ENCODE assay signal across 27 mouse cellular contexts in the genomic region with DNA sequence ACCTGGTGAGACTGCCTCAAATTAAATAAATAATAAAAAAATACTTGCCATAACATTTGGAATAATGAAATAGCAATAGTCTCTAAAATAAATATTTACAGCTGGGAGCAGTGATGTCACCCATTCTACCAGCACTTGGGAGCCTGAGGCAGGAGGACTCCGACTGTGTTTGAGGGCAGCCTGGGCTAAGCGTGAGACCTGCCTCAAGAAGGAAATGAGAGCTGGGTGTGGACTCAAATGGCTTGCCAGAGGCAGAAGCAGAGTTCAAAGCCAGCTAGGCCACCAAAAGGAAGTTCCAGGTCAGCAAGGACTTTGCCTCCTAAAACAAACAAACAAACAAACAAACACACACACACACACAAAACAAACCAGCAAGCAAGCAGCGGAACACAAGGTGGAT.
"Had no signal": no experiment of that assay in that cellular context is flagged by ENCODE, and none has a peak within 500 bp of the region (broad histone marks: within the 10 kb centered on the region; RNA-seq: fewer than 3 reads in every experiment).

No protein-coding gene starts in this region.

- ATAC-seq: forebrain, embryonic 13.5 days; forebrain, embryonic 14.5 days; forebrain, embryonic 15.5 days; forebrain, embryonic 16.5 days; forebrain, postnatal 0 days had no signal

- H3K9ac ChIP-seq: embryonic facial prominence, embryonic 12.5 days; embryonic facial prominence, embryonic 13.5 days; embryonic facial prominence, embryonic 15.5 days; forebrain, embryonic 12.5 days; forebrain, embryonic 13.5 days; forebrain, embryonic 15.5 days; forebrain, postnatal 0 days had no signal

- H3K4me3 ChIP-seq: embryonic facial prominence, embryonic 10.5 days; embryonic facial prominence, embryonic 12.5 days; embryonic facial prominence, embryonic 13.5 days; embryonic facial prominence, embryonic 15.5 days; erythroblast, embryonic 14.5 days; forebrain, embryonic 10.5 days; forebrain, embryonic 12.5 days; forebrain, embryonic 13.5 days; forebrain, embryonic 15.5 days; gastrocnemius, adult 2 months; heart, adult 2 months had no signal

- H3K27me3 ChIP-seq: embryonic facial prominence, embryonic 12.5 days; embryonic facial prominence, embryonic 13.5 days; embryonic facial prominence, embryonic 15.5 days; forebrain, embryonic 12.5 days; forebrain, embryonic 13.5 days; forebrain, embryonic 15.5 days had no signal

- H3K4me2 ChIP-seq: embryonic facial prominence, embryonic 12.5 days; embryonic facial prominence, embryonic 13.5 days; embryonic facial prominence, embryonic 15.5 days; forebrain, embryonic 12.5 days; forebrain, embryonic 13.5 days; forebrain, embryonic 15.5 days had no signal

- H3K4me1 ChIP-seq: forebrain, embryonic 15.5 days had no signal

- H3K27ac ChIP-seq: embryonic facial prominence, embryonic 10.5 days; embryonic facial prominence, embryonic 12.5 days; embryonic facial prominence, embryonic 15.5 days; forebrain, embryonic 10.5 days; forebrain, embryonic 12.5 days; forebrain, embryonic 13.5 days; forebrain, embryonic 15.5 days; gastrocnemius, adult 2 months; heart, adult 2 months had no signal

- H3K9me3 ChIP-seq: embryonic facial prominence, embryonic 12.5 days; embryonic facial prominence, embryonic 13.5 days; embryonic facial prominence, embryonic 15.5 days; forebrain, embryonic 13.5 days had no signal

- DNase-seq: cerebellum, adult 9-10 months; cerebellum, adult 9-11 months; cerebellum, postnatal 10 days; cerebellum, postnatal 14 days; cerebellum, postnatal 25 days; cerebellum, postnatal 36 days; embryo, embryonic 11 days; forebrain, postnatal 0 days; gastrocnemius, adult 2 months; gastrocnemius, postnatal 10 days; gastrocnemius, postnatal 14 days; gastrocnemius, postnatal 25 days; gastrocnemius, postnatal 36 days; heart, adult 11 months; heart, adult 18-20 months; heart, adult 2 months had no signal
